Mouse (Mus musculus) lung, postnatal 25 days (tissue): Measurements from ENCODE around the gene Cnn3.

Source experiments
- DNase-seq: peaks from one replicate; pipeline ENCODE4 v3.0.0; 2022; ENCODE audit warnings: low spot score

The Cnn3 gene

DNA sequence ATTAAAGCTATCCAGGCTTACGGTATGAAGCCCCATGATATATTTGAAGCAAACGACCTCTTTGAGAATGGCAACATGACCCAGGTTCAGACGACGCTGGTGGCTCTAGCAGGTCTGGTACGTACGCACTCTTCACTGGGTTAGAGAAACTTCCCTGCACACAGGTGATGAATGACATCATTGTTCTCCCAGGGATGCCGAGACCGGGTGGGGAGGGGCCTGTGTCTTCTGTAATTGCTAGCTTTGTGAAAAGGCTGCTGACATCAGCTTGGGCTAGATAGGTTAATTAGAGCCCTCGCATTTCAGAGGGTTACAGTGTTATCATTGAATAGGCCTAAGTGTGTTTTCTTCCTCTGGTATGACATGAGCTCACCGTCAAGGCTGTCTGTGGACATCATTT, 25.1 kb downstream of the Cnn3 start:
- no peak for DNase-seq

DNA sequence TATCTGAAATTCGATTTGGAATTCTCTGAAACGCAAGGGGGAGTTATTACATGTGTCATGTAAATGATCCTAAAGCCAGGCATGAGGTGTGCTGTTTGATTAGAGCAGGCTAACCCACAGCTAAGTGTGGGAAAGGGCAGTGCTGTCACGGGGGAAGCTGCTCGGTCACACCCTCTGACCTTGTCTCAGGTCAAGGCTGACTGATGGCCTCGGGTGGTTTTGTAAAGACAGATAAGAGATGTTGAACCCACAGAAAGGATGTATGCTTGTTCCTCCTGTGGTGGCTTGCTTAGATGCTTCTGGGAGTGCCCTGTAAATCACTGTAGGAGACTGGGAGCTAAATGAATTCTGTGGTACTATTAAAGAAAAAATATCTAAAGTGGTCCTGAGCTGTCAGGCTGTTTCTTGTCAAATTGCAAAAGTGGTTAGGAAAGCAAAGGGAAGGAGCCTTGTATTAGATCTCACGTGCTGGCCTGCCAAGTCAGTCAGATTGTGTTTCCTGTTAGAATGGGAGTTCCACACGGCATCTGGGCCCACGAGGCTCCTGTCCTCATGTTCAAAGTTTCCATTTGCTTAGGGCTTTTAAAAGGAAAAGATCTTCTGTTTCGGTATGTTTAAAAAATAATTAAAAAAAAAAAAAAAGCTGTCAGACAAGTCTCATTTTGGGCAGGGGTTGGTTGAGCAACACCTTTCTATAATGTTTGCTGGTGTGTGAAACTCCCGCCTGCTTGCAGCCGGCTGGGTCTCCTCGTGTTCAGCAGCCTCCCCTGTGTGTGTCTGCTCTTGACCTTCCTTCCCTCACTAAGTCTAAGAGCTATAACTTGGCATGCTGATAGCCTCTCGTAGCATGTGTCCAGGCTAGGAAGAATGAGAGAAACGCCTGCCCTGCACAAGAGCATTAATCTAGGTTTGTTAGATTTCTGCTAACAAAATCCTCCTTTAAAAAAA, 32.5 kb downstream of the Cnn3 start:
- no peak for DNase-seq

DNA sequence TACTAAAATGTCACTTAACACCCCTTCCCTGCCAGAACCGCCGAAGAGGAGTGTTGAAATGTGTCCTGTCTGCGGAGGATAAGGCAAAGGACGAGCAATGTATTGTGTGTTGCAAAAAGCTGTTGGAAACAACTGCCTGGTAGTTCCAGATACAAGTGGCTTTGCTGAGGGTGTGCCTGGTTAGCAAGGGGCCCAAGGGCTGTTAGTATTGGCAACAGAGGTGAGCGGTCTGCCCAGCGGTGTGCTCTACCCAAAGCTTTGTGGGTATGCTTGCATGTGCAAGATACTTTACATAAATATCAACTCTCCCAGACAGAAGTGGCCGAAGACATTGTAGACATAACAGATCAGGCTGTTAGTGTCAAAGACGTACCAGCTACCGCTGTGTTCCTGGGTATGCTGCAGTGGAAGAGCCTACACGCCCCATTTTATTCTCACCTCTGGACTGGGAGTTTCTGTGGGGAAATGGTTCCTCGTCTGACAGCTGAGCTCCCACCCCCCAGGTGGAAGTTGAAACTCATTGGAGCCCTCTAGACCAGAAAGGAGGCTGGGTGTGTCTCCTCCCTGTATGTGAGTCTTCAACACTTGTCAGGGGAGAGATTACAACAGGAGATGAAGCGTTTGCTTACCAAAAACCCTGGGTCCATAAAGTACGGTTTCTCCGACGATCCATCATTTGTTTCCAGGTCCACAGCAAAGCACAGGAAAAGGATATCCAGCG, 34.3 kb downstream of the Cnn3 start:
- no peak for DNase-seq

DNA sequence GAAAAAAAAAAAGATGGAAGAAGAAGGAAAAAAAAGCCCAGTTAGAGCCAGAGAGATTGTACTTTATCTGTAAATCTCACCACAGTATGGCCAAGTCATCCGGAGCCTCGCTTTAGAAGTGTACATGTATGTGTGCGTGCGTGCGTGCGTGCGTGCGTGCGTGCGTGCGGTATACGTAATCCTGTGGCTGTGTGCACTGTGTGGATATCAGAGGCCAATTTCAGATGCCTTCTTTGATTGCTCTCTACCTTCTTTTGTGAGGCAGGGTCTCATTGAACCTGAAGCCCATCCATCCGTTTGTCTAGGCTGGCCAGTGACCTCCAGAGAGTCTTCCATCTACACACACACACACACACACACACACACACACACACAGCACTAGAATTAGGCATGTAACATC, 35.2 kb downstream of the Cnn3 start:
- DNase-seq: no peak

DNA sequence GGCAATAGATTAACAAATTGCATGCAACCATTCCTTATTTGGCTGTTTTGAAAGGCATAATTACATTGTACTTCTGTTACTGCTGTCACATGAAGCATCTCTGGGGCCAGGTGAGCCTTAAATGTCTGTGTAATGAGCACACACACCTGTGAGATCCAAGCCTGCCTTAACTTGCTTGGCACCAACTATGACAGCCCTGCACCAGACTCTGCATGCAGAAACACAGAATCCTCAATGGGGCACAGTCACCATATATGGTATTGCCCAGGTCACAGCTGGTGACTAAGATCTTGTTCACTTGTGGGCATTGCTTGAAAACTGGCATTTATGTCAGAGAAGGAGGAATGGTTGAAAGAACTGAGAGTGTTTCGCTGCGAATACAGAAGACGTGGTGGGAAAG, 36.5 kb downstream of the Cnn3 start:
- no peak for DNase-seq

DNA sequence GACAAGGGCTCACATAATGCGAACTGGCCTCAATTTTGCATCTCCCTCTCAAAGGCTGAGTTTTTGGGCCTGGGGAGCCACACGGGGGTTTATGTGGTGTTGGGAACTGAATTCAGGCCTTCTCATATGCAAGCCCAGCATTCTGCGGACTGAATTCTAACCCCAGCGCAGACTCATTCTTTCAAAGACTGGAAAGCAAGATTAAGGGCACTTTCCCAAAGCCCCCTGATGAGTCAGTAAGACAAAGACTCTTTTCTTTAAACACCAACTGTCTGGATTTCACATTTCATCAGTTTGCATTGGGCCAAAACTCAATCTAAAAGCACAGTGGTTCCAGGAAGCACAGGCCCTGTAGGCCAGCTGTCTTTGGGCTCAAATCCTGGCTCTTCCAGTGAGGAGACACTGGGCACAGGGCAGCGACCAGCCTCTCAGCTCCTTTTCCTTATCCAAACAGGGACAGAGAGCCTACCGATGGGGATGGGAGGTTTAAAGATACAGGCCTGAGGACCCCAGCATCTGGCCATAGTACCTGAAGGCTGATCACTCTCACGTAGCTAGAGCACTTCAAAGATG, 38.5 kb downstream of the Cnn3 start:
- DNase-seq: no peak

DNA sequence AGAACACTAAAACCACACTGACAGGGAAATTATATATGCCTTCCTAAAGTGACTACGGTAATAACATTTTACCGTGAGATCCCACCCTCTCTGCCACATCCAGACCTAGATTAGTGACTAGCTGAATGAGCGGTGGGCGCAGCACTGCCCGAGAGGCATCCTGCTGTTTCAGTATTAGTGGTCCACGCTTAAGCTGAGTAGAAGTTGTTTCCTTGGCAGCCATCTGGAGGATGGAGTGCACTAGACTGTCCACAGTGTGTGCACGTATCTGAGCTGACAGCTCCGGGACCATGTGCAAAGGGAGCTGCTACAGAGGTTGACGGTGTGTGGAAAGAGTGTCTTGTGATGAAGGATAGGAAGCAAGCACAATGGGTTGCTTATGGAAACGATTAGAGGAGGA, 39.5 kb downstream of the Cnn3 start:
- DNase-seq: no peak

DNA sequence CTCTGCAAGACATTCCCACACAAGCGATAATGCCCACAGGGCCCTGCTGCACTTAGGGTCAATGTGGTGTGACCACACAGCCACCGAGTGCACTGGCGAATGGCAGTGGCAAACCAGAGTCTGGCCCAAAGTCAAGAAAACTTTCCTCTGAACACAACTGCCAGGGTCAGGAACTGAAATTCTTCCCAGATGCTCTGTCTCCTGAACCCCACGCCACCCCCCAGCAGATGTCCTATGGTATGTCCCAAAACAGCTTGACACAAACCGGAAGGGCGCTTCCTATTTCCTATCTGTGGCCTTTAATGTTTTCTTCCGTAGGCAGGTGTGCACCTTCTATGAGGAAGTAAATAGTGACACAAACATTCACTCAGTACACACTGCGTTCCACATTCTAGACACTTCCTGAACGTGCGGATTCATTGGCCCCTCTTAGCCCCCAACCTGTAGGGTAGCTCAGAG, 40.8 kb downstream of the Cnn3 start:
- no peak for DNase-seq

DNA sequence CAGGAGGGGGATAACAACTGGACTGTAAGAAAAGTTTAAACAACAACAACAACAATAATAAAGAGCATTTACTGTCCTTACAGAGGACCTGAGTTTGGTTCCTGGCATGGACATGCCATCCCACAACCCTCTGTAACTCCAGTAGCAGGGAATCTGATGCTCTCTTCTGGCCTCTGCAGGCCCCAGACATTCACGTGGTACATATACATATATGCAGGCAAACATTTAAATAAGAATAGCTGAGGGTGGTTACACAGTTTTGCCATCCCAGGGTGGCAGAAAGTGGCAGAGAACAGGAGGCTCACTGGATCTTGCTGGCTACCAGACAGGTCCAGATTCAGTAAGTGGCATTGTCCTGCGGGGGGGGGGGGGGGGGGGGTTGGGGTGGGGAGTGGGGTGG, 41.8 kb downstream of the Cnn3 start:
- no peak for DNase-seq

DNA sequence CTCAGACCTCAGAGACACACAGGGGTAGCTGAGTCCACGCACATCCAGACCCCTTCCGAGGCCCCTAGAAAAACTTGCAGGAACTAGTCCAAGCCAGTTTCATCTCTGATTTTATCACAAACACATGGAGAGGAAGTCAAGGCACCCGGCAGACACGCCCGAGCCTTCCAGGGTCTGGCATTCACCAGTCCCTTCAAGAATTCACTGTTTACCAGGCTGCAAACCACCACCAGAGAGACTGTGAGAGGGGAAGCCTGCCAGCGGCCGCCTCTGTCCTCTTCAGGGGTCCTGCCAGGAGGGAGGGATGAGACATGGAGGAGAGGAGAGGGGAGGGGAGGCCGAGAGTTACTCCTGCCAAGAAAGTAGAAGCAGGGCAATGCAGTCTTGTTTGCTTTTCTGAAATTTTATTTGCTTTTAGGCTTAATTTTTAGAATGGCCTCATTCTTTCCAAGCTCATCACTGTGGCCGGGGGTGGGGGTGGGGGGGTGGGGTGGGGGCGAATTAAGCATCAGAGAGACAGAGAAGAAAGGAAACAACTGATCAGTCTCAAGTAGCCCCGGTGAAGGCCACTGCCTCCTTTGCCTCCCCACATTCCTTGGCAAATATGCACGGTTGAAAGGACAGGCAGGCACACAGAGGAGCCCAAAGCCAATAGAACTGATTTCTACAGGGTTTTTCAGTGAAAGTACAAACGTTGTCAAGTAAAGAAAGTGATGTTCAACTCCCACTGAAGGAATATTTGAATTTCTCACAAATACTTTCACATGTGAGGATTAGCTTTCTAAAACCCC, 43.1 kb downstream of the Cnn3 start:
- DNase-seq: no peak

DNA sequence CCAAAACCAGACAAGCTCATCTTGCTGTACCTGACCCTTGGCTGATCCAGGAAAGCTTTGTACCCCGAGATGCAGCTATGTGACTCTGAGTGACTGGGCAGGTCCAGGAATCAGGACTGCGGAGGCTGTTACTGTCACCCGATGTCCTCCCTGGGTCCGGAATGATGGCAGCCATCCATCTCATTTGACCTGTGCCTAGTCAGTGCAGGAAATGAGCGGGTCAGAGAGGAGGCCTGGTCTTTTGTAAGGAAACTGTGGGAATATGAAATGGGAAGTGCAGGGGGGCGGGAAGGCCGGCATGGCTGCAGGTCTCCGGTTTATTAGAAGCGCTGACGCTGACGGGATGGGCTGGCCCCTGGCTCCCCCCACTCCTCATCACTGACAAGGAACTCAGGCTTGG, 45.4 kb downstream of the Cnn3 start:
- no peak for DNase-seq

DNA sequence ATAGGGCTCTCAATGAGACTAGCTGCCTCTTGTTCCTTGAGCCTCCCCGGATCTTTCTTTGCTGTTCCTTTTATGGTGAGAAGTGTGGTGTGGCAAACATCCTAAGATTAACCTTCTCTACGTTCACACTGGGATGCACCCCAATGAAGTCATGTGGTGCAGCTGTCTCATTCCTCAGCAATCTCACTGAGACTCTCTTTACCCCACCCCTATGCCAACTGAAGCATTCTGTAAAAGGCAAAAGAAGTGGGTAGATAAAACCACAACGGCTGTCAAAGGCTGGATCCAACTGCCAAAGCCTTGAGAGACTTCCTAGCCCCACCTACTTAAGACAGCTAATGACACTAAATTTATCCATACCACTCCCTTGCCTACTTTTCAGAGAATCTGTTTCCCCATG, 48.4 kb downstream of the Cnn3 start:
- DNase-seq: no peak

DNA sequence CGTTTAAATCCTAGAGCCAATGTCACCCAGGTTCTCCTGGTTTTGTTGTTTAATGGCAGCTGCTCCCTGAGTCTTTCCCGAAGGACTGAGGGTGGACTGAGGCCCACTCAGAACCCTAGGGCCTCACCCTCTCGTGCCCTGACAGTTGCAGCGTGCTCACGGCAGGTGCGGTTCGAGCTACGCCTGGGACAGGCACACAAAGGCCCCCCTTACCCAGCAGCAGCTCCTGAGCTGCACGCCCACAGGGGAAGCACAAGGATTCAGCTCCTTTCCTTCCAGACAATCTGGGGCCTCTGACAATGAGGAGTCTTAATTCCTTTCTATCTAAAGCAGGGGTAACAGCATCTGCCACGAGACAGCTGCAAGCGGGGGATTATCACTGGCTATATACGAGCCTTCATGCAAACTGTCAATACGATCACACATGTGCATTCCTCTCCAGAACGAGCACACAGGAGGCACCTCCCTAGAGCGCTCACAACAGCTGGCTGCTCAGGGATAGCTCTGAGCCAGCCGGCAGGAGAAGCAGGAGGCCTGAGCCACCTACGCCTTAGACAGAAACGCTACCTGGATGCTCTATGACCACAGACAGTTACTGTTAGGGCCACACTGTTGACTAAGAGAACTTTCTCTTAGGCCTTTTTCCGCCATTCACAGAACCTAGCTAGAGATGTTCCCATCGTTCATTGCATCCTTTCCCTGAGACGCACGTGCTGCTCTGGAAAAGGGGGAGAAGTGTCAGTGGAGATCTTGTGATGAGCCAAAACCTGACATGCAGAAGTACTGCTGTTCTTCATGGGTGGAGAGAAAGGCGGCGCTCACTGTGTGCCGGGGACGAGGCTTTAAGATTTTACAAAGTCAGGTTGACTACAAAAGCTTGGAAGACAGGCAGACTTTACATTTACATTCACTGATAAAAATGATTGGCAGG, 54.0 kb downstream of the Cnn3 start:
- DNase-seq: no peak

DNA sequence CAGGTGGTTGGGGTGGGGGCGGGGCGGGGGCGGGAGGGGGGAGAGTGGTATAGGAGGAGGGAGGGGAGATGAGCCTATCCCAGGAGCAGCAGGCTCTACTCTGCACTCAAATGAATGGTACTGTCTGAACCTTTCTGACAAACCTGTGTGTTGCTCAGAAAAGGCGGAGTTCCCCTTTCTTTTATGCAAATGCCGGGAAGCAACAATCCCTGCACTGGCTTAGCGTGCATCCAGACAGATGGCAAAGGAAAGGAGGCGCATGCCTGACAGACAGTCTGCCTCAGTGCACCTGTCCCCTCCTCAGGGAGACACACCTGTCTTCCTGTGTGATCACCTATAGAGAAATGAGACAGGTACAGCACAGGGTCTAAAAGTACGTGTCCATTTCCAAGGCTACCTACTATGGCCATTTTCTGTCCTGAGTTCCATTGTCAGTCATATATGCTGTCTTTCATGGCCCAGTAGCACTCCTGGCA, 54.7 kb downstream of the Cnn3 start:
- DNase-seq: no peak

DNA sequence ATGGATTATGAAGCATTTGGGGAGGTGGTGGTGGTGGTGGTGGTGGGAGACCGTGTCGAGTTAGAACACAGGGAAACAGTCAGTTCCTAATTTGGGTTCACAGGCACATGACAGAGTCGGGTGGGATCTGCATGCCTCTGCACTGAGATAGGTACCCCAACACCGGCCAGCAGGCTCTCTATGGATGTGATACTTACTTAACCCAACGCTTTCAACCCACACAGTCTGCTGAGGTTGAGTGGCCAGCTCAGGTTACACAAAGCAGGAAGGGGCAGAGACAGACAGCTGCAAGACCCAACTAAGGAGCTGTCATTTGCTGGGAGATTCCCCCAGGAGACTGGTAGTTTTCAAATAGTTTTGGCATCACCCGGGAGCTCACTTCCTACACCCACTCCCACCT, 55.3 kb downstream of the Cnn3 start:
- DNase-seq: no peak

DNA sequence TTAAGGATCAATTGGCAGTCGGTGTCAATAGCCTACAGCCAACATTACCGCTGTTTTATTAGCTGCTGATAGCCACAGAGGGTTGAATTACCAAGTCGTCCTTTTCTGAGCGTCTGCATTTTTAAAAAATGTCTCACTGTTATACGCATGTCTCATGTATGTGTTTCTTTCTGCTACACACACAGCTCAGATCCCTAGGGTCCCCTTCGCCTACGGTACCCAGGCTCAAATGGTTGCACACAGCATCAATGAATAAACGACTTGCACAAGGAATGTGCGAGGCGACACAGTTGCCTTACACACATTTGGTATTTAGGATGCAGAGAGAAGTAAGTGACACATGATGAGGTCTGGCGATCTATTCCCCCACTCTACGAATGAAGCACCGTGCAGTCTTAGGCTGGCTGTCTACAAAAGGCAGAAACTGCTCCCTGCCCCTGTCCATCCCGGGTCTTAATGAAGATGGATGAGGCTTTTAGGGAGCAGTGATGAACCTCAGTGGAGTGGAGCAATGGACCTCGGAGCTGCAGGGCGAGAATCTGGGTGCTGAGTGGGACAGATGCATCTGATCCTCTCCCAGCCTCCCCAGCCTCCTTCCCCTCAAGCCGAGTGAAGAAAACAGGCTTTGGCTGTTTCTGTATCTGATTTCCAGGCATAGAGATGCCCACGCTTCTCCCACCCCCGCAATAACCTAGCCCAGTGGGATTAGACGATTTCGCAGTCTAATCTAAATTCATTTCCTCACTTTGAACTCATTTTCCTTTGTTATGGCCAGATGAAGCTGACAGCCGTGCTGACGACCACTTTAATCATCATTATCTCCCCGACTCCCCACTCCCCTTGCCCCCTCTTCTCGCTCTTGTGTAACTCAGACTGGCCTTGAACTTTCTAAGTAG, 57.2 kb downstream of the Cnn3 start:
- DNase-seq: no peak

DNA sequence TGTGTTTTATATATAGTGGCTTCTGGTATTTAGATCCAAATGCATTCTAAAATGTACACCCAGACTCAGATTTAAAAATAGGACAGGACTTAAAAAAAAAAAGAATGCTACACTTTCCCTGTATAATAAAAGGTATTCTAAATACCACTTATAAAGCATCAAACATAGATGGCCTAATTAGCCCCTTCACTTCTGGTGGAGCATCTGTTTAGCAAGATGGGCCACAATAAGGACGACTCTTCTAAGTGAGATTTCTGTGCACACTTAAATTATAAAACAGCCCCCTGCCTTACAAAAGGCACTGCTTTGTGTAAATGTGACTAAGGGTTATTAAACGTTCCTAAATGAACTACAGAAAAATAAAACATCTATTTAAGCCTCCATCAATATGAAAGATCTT, 58.9 kb downstream of the Cnn3 start:
- no peak for DNase-seq

DNA sequence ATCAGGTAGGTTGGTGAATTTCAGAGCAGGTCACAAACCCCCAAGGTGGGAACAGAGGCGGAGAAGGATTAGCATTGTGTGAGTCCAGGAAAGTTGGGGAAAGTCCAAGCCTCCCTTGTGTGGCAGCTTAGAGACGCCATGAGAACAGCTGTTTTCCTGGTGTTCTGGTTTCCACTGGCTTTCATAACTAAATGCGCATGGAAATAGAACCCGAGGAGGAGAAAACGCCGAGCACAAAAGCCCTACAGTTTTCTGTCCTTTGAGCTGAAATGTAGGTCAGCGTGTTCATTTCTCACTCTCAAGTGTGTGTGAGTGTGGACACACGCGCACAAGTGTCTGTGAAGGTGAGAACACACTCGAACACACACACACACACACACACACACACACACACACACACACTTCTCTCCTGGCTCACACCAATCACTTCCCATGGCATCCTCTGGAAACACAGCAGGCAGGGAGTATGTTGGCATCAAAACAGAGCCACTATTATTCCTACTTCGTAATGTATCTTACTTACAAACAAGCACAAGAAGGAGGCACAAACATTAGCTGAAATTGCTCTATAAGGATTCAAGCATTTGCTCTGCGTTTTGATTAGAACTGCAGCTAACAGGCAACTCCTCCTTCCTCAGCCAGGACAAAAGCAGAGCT, 63.3 kb downstream of the Cnn3 start:
- no peak for DNase-seq

DNA sequence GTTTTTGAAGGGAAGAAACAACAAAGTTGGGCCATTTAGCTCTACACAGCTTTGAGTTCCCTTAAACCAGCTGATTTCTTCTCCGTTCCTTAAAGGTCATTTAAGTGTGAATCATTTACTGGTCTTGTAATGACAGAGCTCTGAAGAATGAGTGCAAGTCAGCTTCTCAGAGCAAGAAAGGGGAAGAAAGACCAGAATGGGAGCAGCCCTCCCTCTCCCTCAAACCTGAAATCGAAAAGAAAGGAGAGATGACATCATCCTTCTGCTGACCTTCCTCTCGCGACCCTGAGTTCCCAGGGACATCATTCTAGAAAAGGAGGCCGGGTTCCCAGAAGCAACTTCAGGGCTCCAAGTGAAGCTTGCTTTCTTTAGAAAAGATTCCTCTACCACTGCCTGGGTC, 64.6 kb downstream of the Cnn3 start:
- DNase-seq: no peak
